Mouse (Mus musculus) embryonic facial prominence, embryonic 15.5 days (tissue): ENCODE data around the gene Sox5. TPM values are rescaled to one million over a fixed set of nuclear protein-coding genes. Genes with fewer than 3 reads are reported as not detected.

Source experiments
- ATAC-seq: fragments of 200-750 bp; cut with Nextera tagmentation; 2 replicates; pipeline ENCODE4 v1.8.0; 2017; ENCODE audit warnings: low read depth, moderate TSS enrichment; ENCODE audit not compliant: insufficient number of reproducible peaks, low FRiP score, low TSS enrichment
- H3K27ac ChIP-seq: fragments of 300-500 bp; sonication (generic); replicated peaks from 2 replicates; pipeline ENCODE4 v1.5.1; 2015; ENCODE audit warnings: mild to moderate bottlenecking, inconsistent platforms
- H3K27me3 ChIP-seq: fragments of 300-500 bp; sonication (generic); 2 replicates; pipeline ENCODE4 v1.6.1; 2015; ENCODE audit warnings: inconsistent platforms
- H3K36me3 ChIP-seq: fragments of 300-500 bp; sonication (generic); 2 replicates; pipeline ENCODE4 v1.6.1; 2015; ENCODE audit warnings: mild to moderate bottlenecking, inconsistent platforms
- H3K4me1 ChIP-seq: fragments of 300-500 bp; sonication (generic); 2 replicates; pipeline ENCODE4 v1.6.1; 2015; ENCODE audit warnings: inconsistent platforms
- H3K4me2 ChIP-seq: fragments of 300-500 bp; sonication (generic); replicated peaks from 2 replicates; pipeline ENCODE4 v1.6.1; 2015; ENCODE audit warnings: mild to moderate bottlenecking, inconsistent platforms
- H3K4me3 ChIP-seq: fragments of 300-500 bp; sonication (generic); replicated peaks from 2 replicates; pipeline ENCODE4 v1.5.1; 2015; ENCODE audit warnings: mild to moderate bottlenecking, inconsistent platforms
- H3K9ac ChIP-seq: fragments of 300-500 bp; sonication (generic); 2 replicates; pipeline ENCODE4 v1.6.1; 2015; ENCODE audit warnings: inconsistent platforms
- H3K9me3 ChIP-seq: fragments of 300-500 bp; sonication (generic); replicated peaks from 2 replicates; pipeline ENCODE4 v1.6.1; 2016; ENCODE audit warnings: inconsistent platforms
- WGBS: fragments of 180-500 bp; shearing (Covaris S2); methylation state at CpG from one replicate; pipeline ENCODE4 v1.1.7; 2015; 5-methylcytosine and 5-hydroxymethylcytosine counted together
- polyA plus RNA-seq: library from polyadenylated mRNA; unstranded; fragments of >200 nt; fragmentation: Nextera tagmentation; extraction: Ambion mirVana; gene quantifications from 2 replicates; pipeline ENCODE4 v1.2.1, GENCODE M21; 2015

Sox5 gene
- 15.7 and 20.5 TPM in 2 replicates for polyA plus RNA-seq

DNA sequence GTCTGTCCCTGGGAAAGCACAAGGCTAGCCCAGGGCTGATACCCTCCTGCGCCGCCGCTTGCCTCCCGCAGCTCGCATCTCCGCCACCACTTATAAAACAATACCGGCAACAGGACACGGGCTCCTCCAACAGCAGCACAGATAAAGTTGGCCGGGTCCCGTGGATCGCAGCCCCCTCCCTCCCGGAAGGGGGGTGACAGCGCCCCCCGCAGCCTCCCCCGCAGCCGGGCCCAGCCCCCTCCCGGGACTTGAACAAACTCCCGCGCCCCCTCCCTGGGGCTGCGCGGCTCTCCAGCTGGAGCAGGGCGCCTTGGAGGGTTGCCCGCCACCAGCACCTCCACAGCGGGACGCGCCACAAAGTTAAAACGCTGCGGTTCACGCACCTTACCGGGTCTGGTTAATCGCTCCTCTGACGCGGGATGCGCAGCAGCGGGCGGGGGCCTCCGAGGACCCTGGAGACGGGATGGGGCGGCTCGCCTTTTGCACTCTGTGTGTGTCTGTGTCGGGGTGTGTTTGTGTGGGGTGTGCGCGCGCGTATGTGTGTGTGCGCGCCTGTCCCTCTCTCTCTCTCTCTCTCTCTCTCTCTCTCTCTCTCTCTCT, at the start of gene Sox5:
Sox5 (minus strand) TSS at position 547 of the 600 bp plus-strand sequence.
- H3K4me3 ChIP-seq = peak within 1 kb of the TSS; percentile 64
- peaks cover 11% of the 10 kb centered on the region for H3K4me1 ChIP-seq
- H3K36me3 ChIP-seq = no peaks in the 10 kb centered on the region
- H3K27me3 ChIP-seq = peaks cover 16% of the 10 kb centered on the region
- H3K27ac ChIP-seq = no peak within 1 kb of the TSS
- peak within 1 kb of the TSS; percentile 27 for H3K9ac ChIP-seq
- WGBS = under 1% methylated on average over 45 of the region's 47 CpGs
- H3K9me3 ChIP-seq = no peaks in the 10 kb centered on the region
- peak within 1 kb of the TSS; percentile 98 for H3K4me2 ChIP-seq
- ATAC-seq = peak; percentile 68

DNA sequence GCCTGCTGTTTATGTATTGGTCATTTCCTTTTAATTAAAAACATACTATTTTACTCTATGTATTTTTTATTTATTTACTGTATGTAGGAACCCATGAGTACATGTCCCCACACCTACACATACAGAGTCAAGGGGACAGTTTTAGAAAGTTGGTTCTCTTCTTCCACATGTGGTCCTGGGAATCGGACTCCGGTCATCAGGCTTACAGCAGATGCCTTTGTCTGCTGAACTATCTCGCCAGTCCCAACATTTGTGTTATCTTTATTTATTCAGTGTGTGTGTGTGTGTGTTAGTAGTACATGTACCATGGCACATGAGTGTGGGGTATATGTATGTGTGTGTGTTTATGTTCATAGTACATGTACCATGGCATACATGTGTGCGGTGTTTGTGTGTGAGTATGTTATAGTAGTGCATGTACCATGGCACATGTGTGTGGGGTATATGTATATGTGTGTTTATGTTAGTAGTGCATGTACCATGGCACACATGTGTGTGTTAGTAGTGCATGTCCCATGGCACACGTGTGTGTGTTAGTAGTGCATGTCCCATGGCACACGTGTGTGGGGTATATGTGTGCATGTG, 43.3 kb upstream of the Sox5 start:
- no peaks in the 10 kb centered on the region for H3K4me1 ChIP-seq
- no peak for ATAC-seq
- H3K27ac ChIP-seq = no peak overlapping the region
- 94% methylated on average over 6 of the region's 6 CpGs for WGBS
- H3K9me3 ChIP-seq = no peaks in the 10 kb centered on the region
- no peak overlapping the region for H3K9ac ChIP-seq
- no peak overlapping the region for H3K4me3 ChIP-seq
- no peak overlapping the region for H3K4me2 ChIP-seq
- no peaks in the 10 kb centered on the region for H3K27me3 ChIP-seq
- H3K36me3 ChIP-seq = no peaks in the 10 kb centered on the region

GRCm38 (mm10) chr6:144824153-144824552, 42.4 kb upstream of the Sox5 start:
- ATAC-seq = no peak
- no peaks in the 10 kb centered on the region for H3K4me1 ChIP-seq
- H3K4me2 ChIP-seq = no peak overlapping the region
- H3K36me3 ChIP-seq = no peaks in the 10 kb centered on the region
- H3K9ac ChIP-seq = no peak overlapping the region
- no peaks in the 10 kb centered on the region for H3K27me3 ChIP-seq
- 65% methylated on average over 12 of the region's 12 CpGs for WGBS
- no peak overlapping the region for H3K27ac ChIP-seq
- H3K4me3 ChIP-seq = no peak overlapping the region
- H3K9me3 ChIP-seq = no peaks in the 10 kb centered on the region

- ATAC-seq = no peak
- 57% methylated on average over 14 of the region's 14 CpGs for WGBS
- H3K9me3 ChIP-seq = no peaks in the 10 kb centered on the region
- H3K4me3 ChIP-seq = no peak overlapping the region
- H3K4me2 ChIP-seq = no peak overlapping the region
- H3K4me1 ChIP-seq = no peaks in the 10 kb centered on the region
- no peak overlapping the region for H3K27ac ChIP-seq
- H3K9ac ChIP-seq = no peak overlapping the region
- H3K36me3 ChIP-seq = no peaks in the 10 kb centered on the region
- H3K27me3 ChIP-seq = no peaks in the 10 kb centered on the region
These were observed 40.8 kb upstream of the Sox5 start for GRCm38 (mm10) chr6:144822594-144822993.

DNA sequence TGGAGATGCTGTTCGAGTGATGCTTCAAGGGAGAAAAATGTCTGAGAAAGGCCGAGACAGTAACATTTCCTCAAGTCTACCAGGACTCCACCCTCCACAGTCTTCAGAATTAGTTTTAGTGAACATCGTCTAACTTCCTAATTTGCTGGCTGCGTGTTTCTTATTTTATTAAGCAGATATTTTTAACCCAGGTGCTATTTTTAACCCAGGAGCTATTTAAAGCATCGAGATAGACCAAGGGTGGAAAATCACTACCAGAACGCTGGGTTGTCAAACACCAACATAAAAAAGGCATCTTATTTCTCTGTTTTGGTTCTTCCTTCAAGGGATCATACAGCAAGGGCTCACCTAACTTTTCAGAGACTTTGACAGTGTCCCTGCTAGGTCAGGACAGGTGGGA, 39.2 kb upstream of the Sox5 start:
- no peak overlapping the region for H3K4me3 ChIP-seq
- no peak overlapping the region for H3K9ac ChIP-seq
- ATAC-seq = no peak
- H3K27ac ChIP-seq = no peak overlapping the region
- 74% methylated on average over 6 of the region's 6 CpGs for WGBS
- no peak overlapping the region for H3K4me2 ChIP-seq
- H3K27me3 ChIP-seq = 0 out of 2 replicates have a peak, but pooled peaks cover 3% of the 10 kb centered on the region
- H3K9me3 ChIP-seq = no peaks in the 10 kb centered on the region
- H3K36me3 ChIP-seq = no peaks in the 10 kb centered on the region
- no peaks in the 10 kb centered on the region for H3K4me1 ChIP-seq

DNA sequence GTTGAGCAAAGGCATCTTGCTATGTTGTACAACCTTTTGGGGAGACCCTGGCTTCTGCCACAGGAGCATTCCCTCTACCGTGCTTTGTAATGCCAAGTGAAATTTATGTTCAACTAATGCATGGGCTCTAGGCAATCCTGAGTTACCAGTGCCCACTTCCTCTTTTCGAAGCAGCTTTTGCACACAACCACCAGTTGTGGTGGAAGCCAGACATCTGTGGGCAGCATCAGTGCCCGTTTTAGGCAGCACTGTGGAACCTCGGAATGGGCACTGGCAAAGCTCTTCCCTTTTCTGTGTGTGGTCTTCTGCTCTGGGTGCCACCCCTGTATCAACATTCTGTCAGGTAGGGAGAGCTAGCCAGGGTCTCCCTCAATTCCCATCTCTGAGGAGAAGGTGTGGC, 36.2 kb upstream of the Sox5 start:
- no peak overlapping the region for H3K9ac ChIP-seq
- H3K4me2 ChIP-seq = no peak overlapping the region
- H3K27me3 ChIP-seq = peaks cover 6% of the 10 kb centered on the region; the same call in 1 of the 2 replicates
- ATAC-seq = no peak
- no peak overlapping the region for H3K27ac ChIP-seq
- no peaks in the 10 kb centered on the region for H3K4me1 ChIP-seq
- H3K4me3 ChIP-seq = no peak overlapping the region
- H3K36me3 ChIP-seq = no peaks in the 10 kb centered on the region
- WGBS = 85% methylated on average over 4 of the region's 4 CpGs
- no peaks in the 10 kb centered on the region for H3K9me3 ChIP-seq

- ATAC-seq = no peak
- 65% methylated on average over 5 of the region's 5 CpGs for WGBS
- no peaks in the 10 kb centered on the region for H3K4me1 ChIP-seq
- no peak overlapping the region for H3K9ac ChIP-seq
- peaks cover 6% of the 10 kb centered on the region; the same call in 1 of the 2 replicates for H3K27me3 ChIP-seq
- H3K27ac ChIP-seq = no peak overlapping the region
- H3K4me2 ChIP-seq = no peak overlapping the region
- no peaks in the 10 kb centered on the region for H3K36me3 ChIP-seq
- H3K9me3 ChIP-seq = no peaks in the 10 kb centered on the region
- H3K4me3 ChIP-seq = no peak overlapping the region
These were observed 35.7 kb upstream of the Sox5 start for GRCm38 (mm10) chr6:144817329-144817932.

DNA sequence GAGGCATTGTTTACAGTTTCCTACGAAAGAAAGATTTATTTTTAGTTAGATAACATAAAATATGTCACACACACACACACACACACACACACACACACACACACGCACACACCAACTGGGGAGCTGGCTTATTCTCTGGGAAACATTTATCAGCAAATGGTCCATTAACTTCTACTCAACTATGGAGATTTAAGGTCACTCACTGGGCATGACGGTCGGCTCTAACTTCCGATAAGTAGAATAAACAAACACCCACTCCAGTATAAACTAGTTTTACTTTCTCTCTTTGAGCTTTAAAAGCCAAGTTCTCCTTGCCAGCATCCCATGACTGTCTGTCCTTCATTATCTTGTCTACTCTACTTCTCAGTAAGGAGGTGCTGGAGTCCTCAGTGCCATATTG, 33.8 kb upstream of the Sox5 start:
- H3K4me1 ChIP-seq = no peaks in the 10 kb centered on the region
- no peak overlapping the region for H3K4me3 ChIP-seq
- H3K27ac ChIP-seq = no peak overlapping the region
- no peak overlapping the region for H3K4me2 ChIP-seq
- ATAC-seq = no peak
- no peaks in the 10 kb centered on the region for H3K36me3 ChIP-seq
- H3K27me3 ChIP-seq = peaks cover 6% of the 10 kb centered on the region; the same call in 1 of the 2 replicates
- no peaks in the 10 kb centered on the region for H3K9me3 ChIP-seq
- WGBS = 67% methylated on average over 5 of the region's 5 CpGs
- H3K9ac ChIP-seq = no peak overlapping the region

- Histone ChIP-seq H3K4me1 (no peaks in the 10 kb centered on the region), H3K4me2 (no peak overlapping the region), H3K36me3 (no peaks in the 10 kb centered on the region), H3K27me3 (peaks cover 6% of the 10 kb centered on the region; the same call in 1 of the 2 replicates), H3K4me3 (no peak overlapping the region), H3K27ac (no peak overlapping the region), H3K9me3 (no peaks in the 10 kb centered on the region), H3K9ac (no peak overlapping the region)
- 0 out of 2 replicates have a peak, but pooled peaks have one; percentile 43 for ATAC-seq
- 8% methylated on average over 6 of the region's 6 CpGs for WGBS
These were observed 33.2 kb upstream of the Sox5 start for GRCm38 (mm10) chr6:144814931-144815364.

- Histone ChIP-seq H3K36me3 (no peaks in the 10 kb centered on the region), H3K27me3 (no peaks in the 10 kb centered on the region), H3K4me2 (no peak overlapping the region), H3K4me1 (no peaks in the 10 kb centered on the region), H3K9ac (no peak overlapping the region), H3K27ac (no peak overlapping the region), H3K9me3 (no peaks in the 10 kb centered on the region), H3K4me3 (no peak overlapping the region)
- WGBS = 66% methylated on average over 5 of the region's 5 CpGs
- ATAC-seq = no peak
These were observed 22.5 kb upstream of the Sox5 start for GRCm38 (mm10) chr6:144804321-144804720.

DNA sequence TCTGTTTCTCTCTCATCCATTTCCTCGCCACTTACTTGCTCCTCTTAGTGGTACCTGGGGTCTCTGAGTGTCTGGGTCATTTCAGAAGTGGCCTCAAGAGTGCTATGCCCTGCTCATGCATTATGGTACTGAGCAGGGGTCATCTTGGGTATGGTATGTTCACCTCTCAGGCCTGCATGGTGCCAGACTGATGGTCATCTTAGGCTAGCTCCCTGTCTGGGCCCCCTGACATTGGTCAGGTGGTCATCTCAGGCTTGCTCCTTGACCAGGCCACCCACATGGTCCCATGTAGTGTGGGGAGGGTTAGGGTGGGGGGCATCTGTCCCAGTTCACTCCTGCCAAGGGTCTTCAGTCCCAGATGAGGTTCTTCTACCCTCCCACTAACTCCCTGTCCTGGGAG, 21.3 kb upstream of the Sox5 start:
- no peaks in the 10 kb centered on the region for H3K9me3 ChIP-seq
- WGBS = 97% methylated on average over 1 of the region's 1 CpGs
- no peak overlapping the region for H3K4me3 ChIP-seq
- H3K36me3 ChIP-seq = no peaks in the 10 kb centered on the region
- H3K9ac ChIP-seq = no peak overlapping the region
- no peak overlapping the region for H3K27ac ChIP-seq
- no peak for ATAC-seq
- H3K4me1 ChIP-seq = no peaks in the 10 kb centered on the region
- H3K27me3 ChIP-seq = no peaks in the 10 kb centered on the region
- H3K4me2 ChIP-seq = no peak overlapping the region
